Mouse (Mus musculus): ENCODE results near the gene Gm12845.

- TF ChIP-seq POLR2A (IDR thresholded peaks at IDR 0.05; ENCODE audit: extremely low read depth, insufficient read depth, low read length) (no peak), CTCF (IDR thresholded peaks at IDR 0.05; ENCODE audit: extremely low read depth, insufficient read depth, low read length) (no peak)
Measured at GRCm38 (mm10) chr4:117731926-117732325, 7.7 kb downstream of the Gm12845 start.
